Mouse (Mus musculus) C2C12 (cell line): ENCODE results near the gene Prdm11.

Source experiments
- CEBPB ChIP-seq: IDR thresholded peaks from one replicate; pipeline ENCODE4 v1.6.1; 2011; ENCODE audit warnings: low read depth, mild to moderate bottlenecking, control low read depth, moderate library complexity
- CTCF ChIP-seq: IDR thresholded peaks from one replicate; pipeline ENCODE4 v1.5.1; 2011; ENCODE audit not compliant: control insufficient read depth, insufficient read depth, insufficient read length
- FOSL1 ChIP-seq: IDR thresholded peaks from one replicate; pipeline ENCODE4 v1.8.0; 2011; ENCODE audit warnings: mild to moderate bottlenecking, low read length; ENCODE audit not compliant: poor library complexity, insufficient read depth, severe bottlenecking
- MAX ChIP-seq: IDR thresholded peaks from one replicate; pipeline ENCODE4 v1.6.1; 2011; ENCODE audit warnings: mild to moderate bottlenecking, control low read depth
- MYOD1 ChIP-seq: IDR thresholded peaks from one replicate; pipeline ENCODE4 v1.6.1; 2011; ENCODE audit warnings: low read depth; ENCODE audit not compliant: control insufficient read depth, insufficient read length
- MYOG ChIP-seq: IDR thresholded peaks from one replicate; pipeline ENCODE4 v1.6.1; 2011; ENCODE audit not compliant: control insufficient read depth, insufficient read length; ENCODE audit errors: extremely low read depth
- USF1 ChIP-seq: IDR thresholded peaks from one replicate; pipeline ENCODE4 v1.6.1; 2011; ENCODE audit warnings: low read depth, mild to moderate bottlenecking, control low read depth, moderate library complexity

- TF ChIP-seq CTCF (no peak), MYOG (no peak), MYOD1 (no peak), USF1 (no peak), MAX (no peak), CEBPB (no peak), FOSL1 (no peak)
Observed at GRCm38 (mm10) chr2:92983273-92983620, 62.7 kb downstream of the Prdm11 start.
